Mouse (Mus musculus): ENCODE data around the gene Ubr1. TPM values are rescaled to one million over a fixed set of nuclear protein-coding genes. Genes with fewer than 3 reads are reported as not detected.

Gene Ubr1
- 16.1 and 19.1 TPM in 2 replicates for total RNA-seq (2014; rRNA removed)
- 10.2 and 14.4 TPM in 2 replicates for polyA plus RNA-seq (2012; rRNA removed)

GRCm38 (mm10) chr2:120970559-120971080 is at the start of gene Ubr1:
TSS of gene Ubr1 (minus strand) at chr2:120970715.
- peak within 1 kb of the TSS; percentile 40 for H3K27ac ChIP-seq (replicated peaks; ENCODE audit: insufficient read depth, low read depth, low read length)
- no peaks in the 10 kb centered on the region; the same call in none of the 2 replicates for H3K4me1 ChIP-seq (ENCODE audit: control insufficient read depth, insufficient read depth, low read length)
- TF ChIP-seq CTCF (IDR thresholded peaks at IDR 0.05; ENCODE audit: low read depth, low read length) (no peak), POLR2A (IDR thresholded peaks at IDR 0.05; ENCODE audit: extremely low read depth, insufficient read depth, low read length) (peak; percentile 82)
- H3K4me3 ChIP-seq (ENCODE audit: insufficient read depth, low read depth, low read length), result peak within 1 kb of the TSS; percentile 83
- H3K36me3 ChIP-seq (ENCODE audit: control insufficient read depth, insufficient read depth, low read length), result peaks cover 1% of the 10 kb centered on the region; the same call in 1 of the 2 replicates
- under 1% methylated on average over 39 of the region's 39 CpGs for WGBS
- H3K9ac ChIP-seq (ENCODE audit: low read depth, low read length), result peak within 1 kb of the TSS; percentile 79
- peaks cover 13% of the 10 kb centered on the region; the same call in 1 of the 2 replicates for H3K79me2 ChIP-seq (ENCODE audit: control insufficient read depth, insufficient read depth, low read length)
- no peaks in the 10 kb centered on the region for H3K27me3 ChIP-seq (ENCODE audit: control insufficient read depth, insufficient read depth, low read length)
- DNase-seq (ENCODE audit: extremely low read depth, low read depth, low spot score), result peak; percentile 69

- WGBS, result 95% methylated on average over 1 of the region's 1 CpGs
- Histone ChIP-seq H3K9ac (ENCODE audit: low read depth, low read length) (no peak overlapping the region), H3K27me3 (ENCODE audit: control insufficient read depth, insufficient read depth, low read length) (no peaks in the 10 kb centered on the region), H3K4me1 (ENCODE audit: control insufficient read depth, insufficient read depth, low read length) (no peaks in the 10 kb centered on the region), H3K36me3 (ENCODE audit: control insufficient read depth, insufficient read depth, low read length) (peaks cover 42% of the 10 kb centered on the region), H3K4me3 (ENCODE audit: insufficient read depth, low read depth, low read length) (no peak overlapping the region), H3K27ac (replicated peaks; ENCODE audit: insufficient read depth, low read depth, low read length) (no peak overlapping the region), H3K79me2 (ENCODE audit: control insufficient read depth, insufficient read depth, low read length) (no peaks in the 10 kb centered on the region)
- TF ChIP-seq POLR2A (IDR thresholded peaks at IDR 0.05; ENCODE audit: extremely low read depth, insufficient read depth, low read length) (no peak), CTCF (IDR thresholded peaks at IDR 0.05; ENCODE audit: low read depth, low read length) (no peak)
- DNase-seq (ENCODE audit: extremely low read depth, low read depth, low spot score), result no peak
Measured at GRCm38 (mm10) chr2:121017151-121017550, 46.6 kb upstream of the Ubr1 start.

- Histone ChIP-seq H3K36me3 (ENCODE audit: control insufficient read depth, insufficient read depth, low read length) (peaks cover 47% of the 10 kb centered on the region), H3K9ac (ENCODE audit: low read depth, low read length) (no peak overlapping the region), H3K79me2 (ENCODE audit: control insufficient read depth, insufficient read depth, low read length) (no peaks in the 10 kb centered on the region), H3K4me3 (ENCODE audit: insufficient read depth, low read depth, low read length) (no peak overlapping the region), H3K27me3 (ENCODE audit: control insufficient read depth, insufficient read depth, low read length) (no peaks in the 10 kb centered on the region), H3K27ac (replicated peaks; ENCODE audit: insufficient read depth, low read depth, low read length) (no peak overlapping the region), H3K4me1 (ENCODE audit: control insufficient read depth, insufficient read depth, low read length) (no peaks in the 10 kb centered on the region)
- TF ChIP-seq CTCF (IDR thresholded peaks at IDR 0.05; ENCODE audit: low read depth, low read length) (no peak), POLR2A (IDR thresholded peaks at IDR 0.05; ENCODE audit: extremely low read depth, insufficient read depth, low read length) (no peak)
- DNase-seq (ENCODE audit: extremely low read depth, low read depth, low spot score), result no peak
- WGBS, result 95% methylated on average over 9 of the region's 9 CpGs
Measured at GRCm38 (mm10) chr2:121016226-121016625, 45.7 kb upstream of the Ubr1 start.

GRCm38 (mm10) chr2:121015507-121015906 is 45.0 kb upstream of the Ubr1 start:
- DNase-seq (ENCODE audit: extremely low read depth, low read depth, low spot score), result no peak
- H3K4me1 ChIP-seq (ENCODE audit: control insufficient read depth, insufficient read depth, low read length), result no peaks in the 10 kb centered on the region
- peaks cover 49% of the 10 kb centered on the region for H3K36me3 ChIP-seq (ENCODE audit: control insufficient read depth, insufficient read depth, low read length)
- no peaks in the 10 kb centered on the region for H3K27me3 ChIP-seq (ENCODE audit: control insufficient read depth, insufficient read depth, low read length)
- WGBS, result 87% methylated on average over 2 of the region's 2 CpGs
- no peak overlapping the region for H3K9ac ChIP-seq (ENCODE audit: low read depth, low read length)
- H3K79me2 ChIP-seq (ENCODE audit: control insufficient read depth, insufficient read depth, low read length), result no peaks in the 10 kb centered on the region
- no peak overlapping the region for H3K4me3 ChIP-seq (ENCODE audit: insufficient read depth, low read depth, low read length)
- H3K27ac ChIP-seq (replicated peaks; ENCODE audit: insufficient read depth, low read depth, low read length), result no peak overlapping the region
- no peak for TF ChIP-seq CTCF (IDR thresholded peaks at IDR 0.05; ENCODE audit: low read depth, low read length)
- no peak for TF ChIP-seq POLR2A (IDR thresholded peaks at IDR 0.05; ENCODE audit: extremely low read depth, insufficient read depth, low read length)

- Histone ChIP-seq H3K36me3 (ENCODE audit: control insufficient read depth, insufficient read depth, low read length) (peaks cover 45% of the 10 kb centered on the region), H3K9ac (ENCODE audit: low read depth, low read length) (no peak overlapping the region), H3K4me1 (ENCODE audit: control insufficient read depth, insufficient read depth, low read length) (no peaks in the 10 kb centered on the region; the same call in 1 of the 2 replicates), H3K27me3 (ENCODE audit: control insufficient read depth, insufficient read depth, low read length) (no peaks in the 10 kb centered on the region), H3K79me2 (ENCODE audit: control insufficient read depth, insufficient read depth, low read length) (no peaks in the 10 kb centered on the region), H3K4me3 (ENCODE audit: insufficient read depth, low read depth, low read length) (no peak overlapping the region), H3K27ac (replicated peaks; ENCODE audit: insufficient read depth, low read depth, low read length) (no peak overlapping the region)
- TF ChIP-seq POLR2A (IDR thresholded peaks at IDR 0.05; ENCODE audit: extremely low read depth, insufficient read depth, low read length) (no peak), CTCF (IDR thresholded peaks at IDR 0.05; ENCODE audit: low read depth, low read length) (no peak)
- WGBS, result 94% methylated on average over 9 of the region's 9 CpGs
- DNase-seq (ENCODE audit: extremely low read depth, low read depth, low spot score), result no peak
Measured at GRCm38 (mm10) chr2:121012676-121013075, 42.2 kb upstream of the Ubr1 start.

GRCm38 (mm10) chr2:121009071-121009677 is 38.7 kb upstream of the Ubr1 start:
- no peaks in the 10 kb centered on the region for H3K79me2 ChIP-seq (ENCODE audit: control insufficient read depth, insufficient read depth, low read length)

More at GRCm38 (mm10) chr2:121009071-121009677, 38.7 kb upstream of the Ubr1 start:
- H3K4me1 ChIP-seq (ENCODE audit: control insufficient read depth, insufficient read depth, low read length), result no peaks in the 10 kb centered on the region; the same call in 1 of the 2 replicates
- H3K27me3 ChIP-seq (ENCODE audit: control insufficient read depth, insufficient read depth, low read length), result no peaks in the 10 kb centered on the region
- peak overlapping the region; percentile 95 for H3K4me3 ChIP-seq (ENCODE audit: insufficient read depth, low read depth, low read length)
- TF ChIP-seq CTCF (IDR thresholded peaks at IDR 0.05; ENCODE audit: low read depth, low read length) (no peak), POLR2A (IDR thresholded peaks at IDR 0.05; ENCODE audit: extremely low read depth, insufficient read depth, low read length) (no peak)
- no peak overlapping the region for H3K27ac ChIP-seq (replicated peaks; ENCODE audit: insufficient read depth, low read depth, low read length)
- H3K36me3 ChIP-seq (ENCODE audit: control insufficient read depth, insufficient read depth, low read length), result peaks cover 20% of the 10 kb centered on the region
- DNase-seq (ENCODE audit: extremely low read depth, low read depth, low spot score), result no peak
- H3K9ac ChIP-seq (ENCODE audit: low read depth, low read length), result no peak overlapping the region
- WGBS, result 31% methylated on average over 5 of the region's 5 CpGs
